Mouse (Mus musculus) intestine, embryonic 14.5 days (tissue): Measurements from ENCODE around the gene Rnf43. TPM values are rescaled to one million over a fixed set of nuclear protein-coding genes. Genes with fewer than 3 reads are reported as not detected.

Experiments
- ATAC-seq: fragments of 200-750 bp; cut with Nextera tagmentation; replicated peaks from 2 replicates; pipeline ENCODE4 v1.8.0; 2017; ENCODE audit warnings: low read depth, moderate number of reproducible peaks, moderate TSS enrichment, moderate library complexity; ENCODE audit not compliant: low FRiP score, low TSS enrichment
- DNase-seq: peaks from one replicate; pipeline ENCODE4 v3.0.0-alpha.2; 2018; ENCODE audit warnings: low spot score
- H3K27ac ChIP-seq: fragments of 300-500 bp; sonication (generic); 2 replicates; pipeline ENCODE4 v1.5.1; 2014; ENCODE audit warnings: low read depth, mild to moderate bottlenecking, control low read depth
- H3K27me3 ChIP-seq: fragments of 300-500 bp; sonication (generic); replicated peaks from 2 replicates; pipeline ENCODE4 v1.6.1; 2014; ENCODE audit warnings: low read length, control low read depth; ENCODE audit not compliant: control insufficient read depth, insufficient read depth
- H3K36me3 ChIP-seq: fragments of 300-500 bp; sonication (generic); 2 replicates; pipeline ENCODE4 v1.6.1; 2014; ENCODE audit warnings: low read length, control low read depth; ENCODE audit not compliant: control insufficient read depth, insufficient read depth
- H3K4me1 ChIP-seq: fragments of 300-500 bp; sonication (generic); replicated peaks from 2 replicates; pipeline ENCODE4 v1.6.1; 2014; ENCODE audit warnings: low read length, control low read depth, mixed read lengths; ENCODE audit not compliant: control insufficient read depth, insufficient read depth
- H3K4me2 ChIP-seq: fragments of 300-500 bp; sonication (generic); 2 replicates; pipeline ENCODE4 v1.6.1; 2014; ENCODE audit warnings: low read length
- H3K4me3 ChIP-seq: fragments of 300-500 bp; sonication (generic); 2 replicates; pipeline ENCODE4 v1.5.1; 2014; ENCODE audit warnings: low read depth, low read length, control low read depth, mixed read lengths
- H3K9ac ChIP-seq: fragments of 300-500 bp; sonication (generic); 2 replicates; pipeline ENCODE4 v1.6.1; 2014; ENCODE audit warnings: mild to moderate bottlenecking, low read length
- H3K9me3 ChIP-seq: fragments of 300-500 bp; sonication (generic); 2 replicates; pipeline ENCODE4 v1.6.1; 2016; ENCODE audit warnings: low read length, control low read depth; ENCODE audit not compliant: control insufficient read depth
- WGBS: fragments of 180-500 bp; shearing (Covaris S2); extraction: QIAGEN DNeasy Blood & Tissue Kit; methylation state at CpG from one replicate; pipeline ENCODE4 v1.1.7; 2014; 5-methylcytosine and 5-hydroxymethylcytosine counted together
- polyA plus RNA-seq: library from polyadenylated mRNA; unstranded; fragments of >200 nt; fragmentation: Nextera tagmentation; extraction: Ambion mirVana; gene quantifications from 2 replicates; pipeline ENCODE4 v1.2.1, GENCODE M21; 2014

Rnf43 gene
- polyA plus RNA-seq, 1 experiment from 2014 or later: 18.9 TPM

- WGBS: 7% methylated on average over 2 of the region's 2 CpGs
- peaks cover 5% of the 10 kb centered on the region; the same call in 1 of the 2 replicates for H3K36me3 ChIP-seq
- H3K27ac ChIP-seq: peak overlapping the region; percentile 22; the same call in 1 of the 2 replicates
- DNase-seq: no peak
- peak overlapping the region; percentile 42 for H3K4me3 ChIP-seq
- no peaks in the 10 kb centered on the region for H3K9me3 ChIP-seq
- peak; percentile 36; the same call in 1 of the 2 replicates for ATAC-seq
- H3K4me2 ChIP-seq: peak overlapping the region; percentile 77
- H3K4me1 ChIP-seq: 0 out of 2 replicates have a peak, but pooled peaks cover 2% of the 10 kb centered on the region
- H3K9ac ChIP-seq: peak overlapping the region; percentile 69
- H3K27me3 ChIP-seq: no peaks in the 10 kb centered on the region
Observed at GRCm38 (mm10) chr11:87638793-87639192, 23.7 kb upstream of the Rnf43 start.

- WGBS: under 1% methylated on average over 29 of the region's 29 CpGs
- H3K4me3 ChIP-seq: peak overlapping the region; percentile 42
- H3K4me2 ChIP-seq: peak overlapping the region; percentile 77
- DNase-seq (peak; percentile 84), ATAC-seq (peak; percentile 83)
- 0 out of 2 replicates have a peak, but pooled peaks cover 2% of the 10 kb centered on the region for H3K4me1 ChIP-seq
- H3K27ac ChIP-seq: peak overlapping the region; percentile 22; the same call in 1 of the 2 replicates
- no peaks in the 10 kb centered on the region for H3K9me3 ChIP-seq
- peak overlapping the region; percentile 69 for H3K9ac ChIP-seq
- H3K36me3 ChIP-seq: peaks cover 5% of the 10 kb centered on the region; the same call in 1 of the 2 replicates
- no peaks in the 10 kb centered on the region for H3K27me3 ChIP-seq
Observed at GRCm38 (mm10) chr11:87639206-87639605, 23.3 kb upstream of the Rnf43 start.

DNA sequence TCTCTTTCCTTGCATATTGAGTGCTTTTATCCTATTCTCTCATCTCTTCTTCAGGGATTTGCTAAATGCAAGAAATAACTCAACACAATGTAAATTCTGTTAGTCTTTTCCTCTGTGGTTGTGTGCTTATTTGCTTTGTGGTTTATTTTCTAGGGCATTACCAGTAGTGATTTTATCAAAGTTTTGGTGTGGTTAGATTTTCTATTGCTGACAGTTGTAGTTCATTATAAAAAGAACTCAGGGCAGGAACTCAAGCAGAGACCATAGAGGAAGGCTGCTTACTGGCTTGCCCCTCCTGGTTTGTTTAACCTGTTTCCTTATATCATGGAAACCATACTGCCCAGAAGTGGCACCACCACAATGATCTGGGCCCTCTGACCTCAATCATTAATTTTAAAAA is 19.7 kb upstream of the Rnf43 start:
- Histone ChIP-seq H3K4me1 (0 out of 2 replicates have a peak, but pooled peaks cover 2% of the 10 kb centered on the region), H3K27ac (no peak overlapping the region), H3K36me3 (no peaks in the 10 kb centered on the region), H3K4me3 (no peak overlapping the region), H3K9ac (no peak overlapping the region), H3K4me2 (no peak overlapping the region), H3K27me3 (no peaks in the 10 kb centered on the region), H3K9me3 (no peaks in the 10 kb centered on the region)
- no peak for ATAC-seq
- no peak for DNase-seq

- no peak overlapping the region for H3K4me2 ChIP-seq
- DNase-seq: no peak
- H3K4me3 ChIP-seq: no peak overlapping the region
- no peak overlapping the region for H3K9ac ChIP-seq
- no peak overlapping the region for H3K27ac ChIP-seq
- no peaks in the 10 kb centered on the region for H3K27me3 ChIP-seq
- no peaks in the 10 kb centered on the region for H3K9me3 ChIP-seq
- WGBS: 71% methylated on average over 5 of the region's 5 CpGs
- no peak for ATAC-seq
- H3K4me1 ChIP-seq: no peaks in the 10 kb centered on the region
- no peaks in the 10 kb centered on the region for H3K36me3 ChIP-seq
Observed at GRCm38 (mm10) chr11:87654693-87655092, 7.8 kb upstream of the Rnf43 start.

DNA sequence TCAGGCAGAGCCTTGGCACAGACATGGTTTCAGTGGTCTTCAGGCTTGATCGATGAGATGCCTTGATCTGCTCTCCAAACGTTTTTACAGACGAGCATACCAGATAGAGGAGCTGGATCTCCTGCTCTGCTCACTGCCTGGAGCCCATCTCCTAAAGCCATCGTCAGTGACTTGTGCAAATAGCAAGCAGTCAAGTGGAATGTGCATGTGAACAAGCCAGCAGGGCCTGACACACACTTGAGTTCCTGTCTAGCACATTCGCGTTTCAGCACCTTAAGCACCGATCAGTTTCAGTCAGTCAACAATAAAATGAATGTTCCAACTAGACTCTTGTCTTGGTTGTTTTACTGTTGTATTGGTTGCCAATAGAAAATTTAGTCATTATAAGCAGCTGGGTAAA is 3.3 kb upstream of the Rnf43 start:
- no peaks in the 10 kb centered on the region for H3K36me3 ChIP-seq
- no peak for ATAC-seq
- WGBS: 62% methylated on average over 7 of the region's 7 CpGs
- no peak overlapping the region for H3K4me3 ChIP-seq
- no peak overlapping the region for H3K4me2 ChIP-seq
- no peaks in the 10 kb centered on the region for H3K9me3 ChIP-seq
- no peaks in the 10 kb centered on the region; the same call in 1 of the 2 replicates for H3K27me3 ChIP-seq
- H3K9ac ChIP-seq: no peak overlapping the region
- no peaks in the 10 kb centered on the region for H3K4me1 ChIP-seq
- H3K27ac ChIP-seq: no peak overlapping the region
- no peak for DNase-seq

DNA sequence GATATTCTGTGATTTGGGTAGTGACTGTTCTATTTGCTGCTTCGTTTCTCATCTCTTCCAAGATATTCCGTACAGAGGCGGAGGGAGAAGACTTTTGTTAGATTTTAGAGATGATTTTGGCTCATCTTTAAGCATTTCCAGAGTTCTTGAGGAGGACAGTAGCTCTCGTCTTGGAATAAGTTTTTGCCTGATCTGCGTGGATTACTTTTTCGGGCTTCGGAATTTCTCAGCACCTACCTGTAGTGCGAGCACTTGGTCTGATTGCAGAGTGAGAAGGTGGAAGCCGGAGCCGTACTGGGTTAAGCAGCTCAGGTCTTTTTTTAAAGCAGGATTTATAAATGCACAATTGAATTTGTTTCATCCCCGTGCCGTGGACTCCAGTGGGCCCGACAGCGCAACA is 300 bp downstream of the Rnf43 start:
- 12% methylated on average over 14 of the region's 14 CpGs for WGBS
- H3K4me1 ChIP-seq: no peaks in the 10 kb centered on the region
- peak overlapping the region; percentile 47 for H3K4me2 ChIP-seq
- H3K4me3 ChIP-seq: peak overlapping the region; percentile 38
- 0 out of 2 replicates have a peak, but pooled peaks have one; percentile 36 for ATAC-seq
- no peaks in the 10 kb centered on the region for H3K9me3 ChIP-seq
- peak overlapping the region; percentile 59 for H3K9ac ChIP-seq
- H3K27ac ChIP-seq: peak overlapping the region; percentile 69
- DNase-seq: no peak
- no peaks in the 10 kb centered on the region for H3K36me3 ChIP-seq
- H3K27me3 ChIP-seq: no peaks in the 10 kb centered on the region; the same call in 1 of the 2 replicates

GRCm38 (mm10) chr11:87663948-87664347 is 1.4 kb downstream of the Rnf43 start:
- Histone ChIP-seq H3K4me1 (no peaks in the 10 kb centered on the region), H3K27ac (no peak overlapping the region), H3K27me3 (no peaks in the 10 kb centered on the region; the same call in 1 of the 2 replicates), H3K4me2 (peak overlapping the region; percentile 47), H3K36me3 (no peaks in the 10 kb centered on the region), H3K9ac (peak overlapping the region; percentile 59), H3K9me3 (no peaks in the 10 kb centered on the region), H3K4me3 (peak overlapping the region; percentile 38)
- no peak for ATAC-seq
- 49% methylated on average over 6 of the region's 6 CpGs for WGBS
- DNase-seq: no peak

GRCm38 (mm10) chr11:87664521-87664920 is 2.0 kb downstream of the Rnf43 start:
- ATAC-seq: no peak
- DNase-seq: peak; percentile 71
- Histone ChIP-seq H3K4me3 (peak overlapping the region; percentile 38), H3K36me3 (no peaks in the 10 kb centered on the region), H3K4me1 (no peaks in the 10 kb centered on the region), H3K27ac (0 out of 2 replicates have a peak overlapping the region, but pooled peaks have one; percentile 7), H3K4me2 (peak overlapping the region; percentile 47), H3K9me3 (no peaks in the 10 kb centered on the region), H3K27me3 (no peaks in the 10 kb centered on the region; the same call in 1 of the 2 replicates), H3K9ac (peak overlapping the region; percentile 59)
- WGBS: 70% methylated on average over 12 of the region's 12 CpGs

DNA sequence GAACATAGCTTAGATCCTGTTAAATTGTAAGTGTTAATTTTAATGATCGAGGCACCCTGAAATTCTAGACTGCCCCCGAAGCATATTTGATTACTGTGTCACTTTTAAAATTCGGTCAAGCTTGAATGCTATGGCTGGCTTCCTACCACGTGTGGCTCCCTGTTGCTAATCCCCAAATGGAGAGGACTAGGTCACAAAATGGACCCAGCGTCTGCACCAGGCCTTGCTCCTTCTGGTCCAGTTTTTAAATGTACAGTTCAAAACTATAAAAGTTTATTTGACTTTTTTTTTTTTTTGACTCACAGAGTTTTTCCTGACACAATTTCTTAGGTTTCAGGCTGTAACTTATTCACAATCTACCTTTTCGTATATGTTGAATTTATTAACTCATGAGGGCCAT is 2.7 kb downstream of the Rnf43 start:
- no peak for ATAC-seq
- peak overlapping the region; percentile 39 for H3K9ac ChIP-seq
- WGBS: 67% methylated on average over 6 of the region's 6 CpGs
- no peaks in the 10 kb centered on the region for H3K36me3 ChIP-seq
- H3K27me3 ChIP-seq: no peaks in the 10 kb centered on the region; the same call in 1 of the 2 replicates
- no peaks in the 10 kb centered on the region for H3K9me3 ChIP-seq
- H3K27ac ChIP-seq: no peak overlapping the region
- no peak for DNase-seq
- peak overlapping the region; percentile 31 for H3K4me3 ChIP-seq
- peak overlapping the region; percentile 35 for H3K4me2 ChIP-seq
- H3K4me1 ChIP-seq: no peaks in the 10 kb centered on the region
